Mouse (Mus musculus) kidney, adult 18-20 months (tissue): ENCODE results near the gene Kctd19.

Experiments used
- DNase-seq: peaks from one replicate; pipeline ENCODE4 v3.0.0; 2021

Kctd19 gene

DNA sequence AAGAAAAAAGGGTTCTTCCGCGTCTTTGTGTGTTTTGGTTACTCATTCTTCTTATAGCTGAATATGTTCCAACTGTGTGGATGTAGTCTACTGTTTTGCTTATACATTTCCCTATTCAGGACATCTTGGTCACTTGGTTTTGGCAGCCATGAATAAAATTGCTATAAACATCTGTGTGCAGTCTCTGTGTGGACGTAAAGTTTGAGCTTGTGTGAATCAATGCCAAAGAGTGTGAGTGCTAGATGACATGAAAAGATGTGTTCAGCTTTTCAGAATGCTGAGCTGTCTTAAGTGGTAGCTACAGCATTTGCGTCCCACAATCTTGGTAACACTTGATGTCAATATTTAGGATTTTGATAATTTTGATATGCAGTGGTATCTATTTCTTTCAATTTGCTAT lies 6.5 kb upstream of the Kctd19 start:
- DNase-seq, result no peak

DNA sequence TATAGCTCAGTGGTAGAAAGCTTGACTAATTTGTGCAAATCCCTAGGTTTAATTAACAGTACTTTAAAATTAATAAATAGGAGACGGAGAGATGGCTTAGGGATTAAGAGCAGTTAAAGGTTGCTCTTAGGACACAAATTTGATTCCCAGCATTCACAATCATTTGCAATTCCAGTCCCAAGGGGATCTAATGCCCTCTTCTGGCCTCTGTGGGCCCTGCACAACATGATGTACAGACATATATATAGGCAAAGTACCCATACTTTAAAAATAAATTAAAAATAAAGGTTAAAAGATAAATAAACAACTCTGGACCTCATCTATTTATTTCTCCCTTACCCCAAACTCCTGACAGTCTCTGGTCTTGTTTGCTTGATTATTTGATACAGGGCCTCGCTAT lies 5.7 kb upstream of the Kctd19 start:
- DNase-seq, result no peak

DNA sequence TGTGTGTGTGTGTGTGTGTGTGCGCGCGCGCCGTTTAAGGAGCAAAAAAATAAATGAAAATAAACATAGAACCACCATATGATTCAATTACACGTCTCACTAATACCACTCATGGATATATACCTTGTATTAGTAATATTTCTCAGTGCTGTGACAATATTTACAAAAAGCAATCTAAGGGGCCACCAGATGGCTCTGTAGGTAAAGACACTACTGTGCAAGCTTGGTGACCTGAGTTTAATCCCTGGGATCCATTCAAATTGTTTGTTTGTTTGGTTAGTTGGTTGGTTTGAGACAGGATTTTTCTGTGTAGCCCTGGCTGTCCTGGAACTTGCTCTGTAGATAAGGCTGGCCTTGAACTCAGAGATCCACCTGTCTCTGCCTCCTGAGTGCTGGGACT lies 3.4 kb downstream of the Kctd19 start:
- no peak for DNase-seq

DNA sequence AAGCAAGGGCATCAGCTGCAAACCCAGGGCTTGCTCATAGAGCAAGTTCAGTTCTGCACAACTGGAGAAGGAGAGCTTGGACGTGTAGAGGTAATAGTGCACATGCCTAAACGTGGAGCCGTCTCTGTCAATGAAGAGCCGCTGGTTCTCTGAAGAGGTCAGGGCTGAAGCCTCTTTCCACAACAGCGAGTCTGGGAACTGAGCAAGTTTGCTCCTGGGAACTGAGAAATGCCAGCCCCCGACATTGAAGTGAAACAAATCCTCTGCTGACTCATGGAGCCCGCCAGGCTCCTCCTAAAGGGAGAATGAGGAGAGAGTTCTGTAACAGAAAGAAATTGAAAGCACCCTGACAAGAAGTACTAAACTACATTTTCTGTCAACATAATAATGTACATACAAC lies 5.0 kb downstream of the Kctd19 start:
- DNase-seq, result no peak

DNA sequence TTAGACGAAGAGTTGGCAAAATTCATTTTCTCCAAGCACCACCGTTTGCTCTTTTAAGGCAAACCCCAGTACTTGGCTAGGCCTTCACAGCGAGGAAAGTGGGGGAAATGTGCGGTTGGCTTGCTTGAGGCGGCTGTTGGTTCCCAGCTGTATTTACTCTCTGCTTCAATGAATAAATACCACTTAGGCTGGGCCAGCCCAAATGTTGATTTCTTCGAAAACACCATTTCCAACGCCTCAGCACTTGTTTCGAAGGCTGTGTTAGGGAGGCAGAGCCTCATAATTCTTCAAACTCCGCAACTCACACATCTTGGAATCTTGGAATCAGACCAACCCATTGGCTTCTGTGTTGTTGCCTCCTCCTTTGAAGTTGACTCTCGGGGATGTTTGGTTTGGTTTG lies 6.9 kb downstream of the Kctd19 start:
- DNase-seq, result no peak

DNA sequence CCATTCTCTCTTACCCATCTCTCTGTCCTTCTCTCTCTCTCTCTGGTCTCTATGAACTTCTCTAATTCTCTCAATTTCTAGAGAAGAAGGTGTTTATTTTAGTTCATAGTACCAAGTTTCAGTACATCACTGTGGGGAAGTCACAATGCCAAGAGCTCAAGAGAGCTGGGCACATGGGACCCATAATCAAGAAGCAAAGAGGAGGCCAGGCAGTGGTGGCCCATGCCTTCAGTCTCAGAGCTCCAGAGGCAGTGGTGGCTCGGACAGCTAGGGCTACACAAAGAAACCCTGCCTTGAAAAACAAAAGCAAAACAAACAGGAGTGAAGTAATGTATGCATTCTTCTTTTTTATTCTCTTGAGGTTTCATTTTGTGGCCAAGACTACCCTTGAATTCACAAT lies 8.8 kb downstream of the Kctd19 start:
- no peak for DNase-seq

DNA sequence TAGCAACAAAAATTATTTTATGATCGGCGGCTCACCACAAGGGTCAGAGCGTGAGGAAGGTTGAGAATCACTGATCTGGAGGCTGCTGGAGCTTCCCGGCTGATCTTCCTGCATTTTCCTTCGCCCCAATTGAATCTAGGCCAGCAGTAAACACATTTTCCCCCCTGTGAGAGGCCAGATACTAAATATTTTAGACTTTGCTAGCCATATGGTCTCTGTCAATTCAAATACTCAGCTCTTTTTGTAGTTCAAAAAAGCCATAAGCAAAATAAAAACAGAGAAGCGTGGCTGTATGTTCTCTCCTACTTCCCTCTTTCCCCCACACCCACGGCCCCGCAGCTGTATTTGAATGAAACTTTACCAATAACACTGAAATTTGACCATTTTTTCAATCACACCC lies 9.8 kb downstream of the Kctd19 start:
- DNase-seq, result no peak

DNA sequence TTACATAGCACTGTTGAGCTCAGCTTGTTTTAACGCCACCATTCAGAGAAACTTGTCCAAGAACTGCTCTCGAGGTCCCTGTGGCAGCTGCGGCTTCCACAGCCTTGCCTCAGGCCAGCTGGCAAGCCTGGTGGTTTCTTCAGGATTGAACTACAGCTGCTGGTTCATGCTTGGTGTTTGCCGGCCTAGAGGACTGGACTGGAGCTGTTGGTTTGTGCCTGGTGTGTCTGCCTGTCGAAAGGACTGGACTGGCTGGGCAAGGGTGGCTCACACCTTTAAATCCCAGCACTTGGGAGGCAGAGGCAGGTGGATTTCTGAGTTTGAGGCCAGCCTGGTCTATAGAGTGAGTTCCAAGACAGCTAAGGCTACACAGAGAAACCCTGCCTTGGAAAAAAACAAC lies 13.3 kb downstream of the Kctd19 start:
- no peak for DNase-seq

DNA sequence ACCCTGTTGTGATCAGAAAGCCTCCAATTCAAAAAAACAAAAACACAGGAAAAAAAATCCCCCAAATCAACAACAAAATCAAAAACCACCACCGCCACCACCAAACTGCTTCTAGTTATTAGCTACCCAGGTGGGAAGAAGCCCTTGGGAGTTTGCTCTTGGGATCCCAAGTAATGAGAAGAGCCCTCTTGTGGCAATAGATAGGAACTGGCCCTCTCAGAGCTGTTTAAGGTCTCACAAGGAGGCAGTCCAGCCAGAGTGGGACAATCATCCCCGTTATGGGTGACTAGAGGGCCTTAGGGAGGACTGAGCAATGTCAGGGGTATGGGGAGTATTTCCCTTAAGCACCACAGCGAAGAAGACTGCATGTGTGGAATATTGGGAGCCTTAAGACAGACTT lies 15.6 kb downstream of the Kctd19 start:
- DNase-seq, result peak; percentile 59

DNA sequence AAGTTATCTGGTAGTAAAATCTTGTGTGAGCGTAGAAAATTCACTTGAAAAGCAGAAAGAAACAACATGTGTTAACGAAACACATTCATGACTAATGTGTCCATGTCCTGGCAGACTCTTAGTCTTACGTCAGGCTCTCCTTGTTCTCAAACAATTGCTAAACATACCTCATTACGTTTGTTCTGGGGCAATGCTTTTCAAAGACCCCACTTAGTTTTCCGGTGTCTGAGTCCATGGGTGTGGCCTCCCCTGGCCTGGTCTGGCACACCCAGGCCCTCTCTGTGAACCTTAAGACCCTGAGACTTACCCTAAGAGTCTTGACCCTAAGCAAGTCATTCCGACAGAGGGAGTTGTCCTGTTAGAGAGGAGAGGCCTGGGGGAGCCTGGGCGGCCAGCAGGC lies 19.4 kb downstream of the Kctd19 start:
- DNase-seq, result no peak

DNA sequence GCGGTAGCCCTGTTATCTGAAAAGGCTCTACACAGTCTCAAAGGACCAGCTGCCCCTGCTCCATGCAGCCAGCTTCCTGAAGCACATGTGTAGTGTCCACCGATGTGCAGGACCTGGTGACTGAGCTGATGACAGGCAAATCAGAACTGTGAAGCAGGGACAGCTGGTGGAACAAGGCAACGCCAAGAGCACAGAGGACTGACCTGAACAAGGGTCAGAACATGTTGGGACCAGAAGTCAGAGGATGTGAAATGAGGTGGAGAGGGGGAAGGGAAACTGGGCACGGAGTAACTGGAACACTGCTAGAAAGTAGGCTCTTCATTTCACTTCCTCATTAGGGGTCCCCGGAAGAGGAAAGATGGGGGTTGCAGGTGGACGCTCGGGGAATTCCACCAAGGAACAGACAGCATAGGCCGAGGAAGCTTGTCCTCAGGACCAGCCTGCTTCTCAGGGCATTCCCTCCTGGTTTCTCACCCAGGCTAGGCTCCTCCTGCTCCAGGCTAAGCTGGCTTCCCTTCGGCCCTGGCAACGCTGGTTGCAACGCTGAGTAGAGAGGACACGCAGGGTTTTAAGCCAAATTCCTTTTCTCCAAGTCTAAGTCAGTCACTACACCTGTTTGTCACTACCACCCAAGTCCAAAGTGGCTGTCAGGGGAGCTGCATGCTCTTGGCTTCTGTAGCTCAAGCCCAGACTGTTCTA lies 20.1 kb downstream of the Kctd19 start:
- DNase-seq, result no peak

DNA sequence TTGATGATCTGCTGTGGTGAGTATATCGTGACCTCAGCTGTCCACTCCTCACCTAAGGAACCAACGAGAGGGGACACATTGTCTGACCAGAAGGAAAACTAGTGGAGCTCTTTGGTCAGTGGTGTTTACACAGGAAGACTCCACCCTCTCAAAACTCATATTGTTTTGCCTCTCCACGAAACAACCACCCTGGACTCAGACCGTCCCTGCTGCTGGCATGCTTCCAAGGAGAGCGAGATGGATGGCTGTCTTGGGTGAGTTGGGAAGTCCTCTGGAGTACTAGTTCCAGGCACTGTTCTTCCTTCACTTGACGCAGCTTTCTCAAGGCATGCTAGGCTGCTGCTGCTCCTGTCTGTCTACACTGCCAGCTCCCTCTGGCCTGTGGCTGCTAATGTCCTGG lies 24.2 kb downstream of the Kctd19 start:
- DNase-seq, result no peak

DNA sequence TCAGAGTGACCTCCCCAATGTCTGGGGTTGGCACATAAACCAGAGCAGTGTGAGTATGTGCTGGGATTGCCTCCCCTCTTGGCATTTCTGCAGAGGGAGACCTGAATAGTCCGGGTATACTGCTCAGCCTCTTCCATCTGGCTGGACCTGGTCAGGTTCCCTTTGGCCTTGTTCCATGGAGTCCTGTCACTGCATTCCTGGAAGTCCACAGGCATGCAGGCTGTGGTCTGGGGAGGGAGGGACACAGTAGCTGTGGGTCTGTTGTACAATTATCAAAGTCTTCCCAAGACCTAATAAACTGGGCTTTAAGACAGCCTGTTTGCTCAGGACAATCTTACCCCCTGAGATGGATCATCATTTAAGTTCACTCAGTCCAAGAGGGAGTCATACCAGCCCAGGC lies 26.2 kb downstream of the Kctd19 start:
- peak; percentile 59 for DNase-seq

DNA sequence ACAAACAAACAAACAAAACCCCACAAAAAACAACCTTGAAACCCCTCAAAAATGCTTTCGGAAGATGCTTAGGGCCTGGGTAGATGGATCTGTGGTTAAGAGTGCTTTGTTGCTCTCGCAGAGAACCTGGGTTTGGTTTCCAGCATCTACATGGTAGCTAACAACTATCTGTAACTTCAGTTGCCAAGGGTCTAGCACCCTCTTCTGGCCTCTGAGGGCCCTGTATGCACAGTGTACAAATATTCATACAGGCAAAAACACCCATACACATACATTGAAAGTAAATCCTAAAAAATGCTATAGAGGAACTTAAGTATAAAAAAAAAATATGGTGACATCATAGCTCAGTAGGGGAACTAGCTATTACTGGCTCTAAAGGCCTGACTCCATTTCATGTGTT lies 29.2 kb downstream of the Kctd19 start:
- DNase-seq, result no peak

DNA sequence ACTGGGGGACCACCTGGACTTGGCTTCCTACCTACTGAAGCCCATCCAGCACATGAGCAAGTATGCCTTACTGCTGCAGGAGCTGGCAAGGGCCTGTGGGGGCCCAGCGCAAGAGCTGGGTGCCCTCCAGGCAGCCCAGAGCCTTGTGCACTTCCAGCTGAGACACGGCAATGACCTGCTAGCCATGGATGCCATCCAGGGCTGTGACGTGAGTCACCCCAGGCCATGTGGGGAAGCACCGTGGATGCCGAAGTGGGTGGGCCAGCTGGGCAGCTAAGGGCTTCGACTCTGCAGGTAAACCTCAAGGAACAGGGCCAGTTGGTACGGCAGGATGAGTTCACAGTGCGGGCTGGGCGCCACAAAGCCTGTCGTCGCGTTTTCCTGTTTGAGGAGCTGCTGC lies 33.0 kb downstream of the Kctd19 start:
- DNase-seq, result no peak

DNA sequence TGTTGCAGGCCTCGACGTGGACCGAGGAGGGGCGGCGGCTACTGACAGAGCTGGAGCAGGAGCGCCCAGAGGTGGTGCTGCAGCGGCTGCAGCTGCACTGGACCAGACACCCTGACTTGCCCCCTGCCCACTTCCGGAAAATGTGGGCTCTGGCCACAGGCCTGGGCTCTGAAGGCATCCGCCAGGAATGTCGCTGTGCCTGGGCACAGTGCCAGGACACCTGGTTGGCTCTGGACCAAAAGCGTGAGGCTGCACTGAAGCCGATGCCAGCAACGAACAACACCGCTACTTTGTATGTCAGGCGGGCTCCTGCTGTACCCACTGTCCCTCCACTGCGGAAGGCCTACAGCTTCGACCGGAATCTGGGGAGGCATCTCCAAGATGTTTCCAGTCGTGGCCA lies 34.6 kb downstream of the Kctd19 start:
- peak; percentile 79 for DNase-seq

DNA sequence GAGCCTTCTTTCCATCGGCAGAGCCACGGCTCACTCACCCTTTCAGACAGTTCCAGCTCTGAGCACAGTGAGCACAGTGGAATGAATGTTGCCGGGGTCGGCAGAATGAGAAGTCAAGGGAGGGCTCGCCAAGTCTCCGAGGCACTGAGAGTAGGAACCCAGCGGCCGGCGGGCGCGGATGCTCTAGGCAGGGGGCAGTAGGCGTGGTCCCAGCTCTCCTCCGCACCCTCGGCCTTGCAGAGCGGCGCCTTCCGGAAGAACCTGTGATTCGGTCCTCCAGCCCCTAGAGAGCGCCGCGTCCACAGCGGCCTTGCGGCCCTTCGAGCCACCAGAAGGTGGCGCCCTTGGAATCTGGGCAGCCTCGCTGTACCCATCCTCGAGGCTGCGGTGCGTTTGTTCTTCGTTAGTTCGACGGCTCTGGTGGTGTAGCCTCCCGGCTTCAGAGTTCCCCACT lies 38.8 kb downstream of the Kctd19 start:
- DNase-seq, result no peak

DNA sequence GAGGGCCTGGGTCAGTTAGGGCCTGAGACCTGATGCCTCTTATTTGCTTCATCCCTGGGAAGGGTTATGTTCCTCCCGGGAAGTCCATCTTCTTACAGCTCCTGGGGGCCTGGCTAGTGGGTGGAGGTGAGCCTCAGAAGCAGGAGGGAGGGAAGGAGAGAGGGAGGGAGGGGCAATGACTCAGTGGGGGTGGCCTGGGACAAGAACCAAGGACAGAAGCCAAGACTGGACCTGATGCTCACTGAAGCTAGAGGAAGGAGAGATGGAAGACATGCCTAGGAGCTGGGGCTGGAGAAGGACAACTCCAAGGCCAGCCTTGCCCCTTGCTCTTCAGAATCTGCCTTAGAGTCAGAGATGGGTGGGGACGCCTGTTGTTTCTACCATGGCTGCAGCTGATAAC lies 40.3 kb downstream of the Kctd19 start, which contains the start of gene Plekhg4:
Plekhg4 (plus strand) TSS at position 243 of the 400 bp plus-strand sequence.
- no peak for DNase-seq

DNA sequence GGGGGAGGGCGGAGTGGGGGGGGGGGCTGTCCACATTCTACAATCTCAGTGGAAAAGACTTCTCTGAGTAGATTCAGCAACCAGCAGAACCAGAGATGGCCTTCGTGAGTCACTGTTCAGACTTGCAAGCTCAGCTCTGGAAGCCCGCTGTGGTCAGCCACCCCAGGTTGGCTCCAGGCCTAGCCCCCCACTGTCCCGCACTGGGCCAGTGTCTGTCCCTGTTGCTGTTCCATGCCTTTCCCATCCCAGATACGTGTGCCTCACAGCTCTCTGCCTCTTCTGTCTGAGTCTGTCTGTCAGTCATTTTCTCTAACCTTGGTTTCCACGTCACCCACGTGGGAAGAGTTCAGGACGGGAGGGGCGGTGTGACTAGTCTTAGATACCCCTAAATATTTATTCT lies 40.8 kb downstream of the Kctd19 start:
- no peak for DNase-seq

DNA sequence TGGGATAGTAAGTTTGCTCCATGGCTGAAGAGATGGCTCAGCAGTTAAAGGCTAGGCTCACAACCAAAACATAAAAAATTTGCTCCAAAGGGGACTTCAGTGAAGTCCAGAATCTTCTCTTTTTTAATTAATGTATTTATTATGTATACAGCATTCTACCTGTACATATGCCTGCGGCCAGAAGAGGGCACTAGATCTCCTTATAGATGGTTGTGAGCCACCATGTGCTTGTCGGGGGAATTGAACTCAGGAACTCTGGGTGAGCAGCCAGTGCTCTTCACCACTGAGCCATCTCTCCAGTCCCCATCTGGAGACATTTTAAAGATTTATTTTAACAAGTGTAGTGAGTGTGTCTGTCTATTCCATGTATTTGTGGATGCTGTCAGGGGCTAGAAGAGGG lies 46.2 kb downstream of the Kctd19 start:
- DNase-seq, result no peak

DNA sequence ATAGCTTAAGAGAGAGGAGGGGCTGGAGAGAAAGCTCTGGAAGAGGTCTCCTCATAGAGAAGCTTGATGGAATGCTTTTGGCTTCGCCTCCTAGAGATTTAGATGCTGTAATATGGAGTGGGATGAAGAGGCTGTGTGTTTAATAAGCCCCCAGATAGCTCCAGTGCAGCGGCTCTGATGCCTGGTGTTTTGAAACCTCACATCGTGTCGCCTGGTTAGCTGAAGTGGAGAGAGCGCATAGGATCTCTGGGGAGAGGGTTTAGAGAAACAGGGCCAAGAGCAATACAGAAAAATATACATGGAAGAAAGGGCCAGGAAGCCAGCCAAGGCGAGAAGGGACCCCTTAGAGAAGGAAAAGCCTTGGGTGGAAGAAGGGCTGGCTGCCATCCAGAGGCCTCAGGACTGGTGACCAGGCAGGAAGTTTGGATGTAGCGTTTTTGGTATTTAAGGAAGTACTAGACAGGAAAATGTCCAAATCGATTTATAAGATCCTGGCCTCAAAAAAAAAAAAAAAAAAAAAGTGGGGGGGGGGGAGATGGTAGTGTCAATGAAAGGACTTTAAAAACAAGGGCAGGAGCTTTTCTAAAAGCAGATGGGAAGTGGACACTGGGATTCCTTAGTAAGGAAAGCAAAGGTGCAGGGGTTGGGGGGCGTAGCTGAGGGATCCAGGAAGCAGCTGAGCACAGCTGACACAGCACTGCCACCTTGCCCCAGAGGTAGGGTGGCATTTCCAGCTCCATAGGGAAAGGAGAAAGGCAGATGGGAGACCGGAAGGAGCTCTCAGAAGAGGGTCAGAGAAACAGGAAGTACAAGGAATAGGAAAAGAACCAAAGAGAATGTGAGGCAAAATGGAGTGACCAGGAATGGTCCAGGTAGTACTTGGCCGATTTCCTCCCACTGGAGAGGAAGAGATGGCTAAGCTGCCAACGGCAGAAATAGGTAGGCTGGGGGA lies 51.3 kb downstream of the Kctd19 start:
- DNase-seq, result no peak

DNA sequence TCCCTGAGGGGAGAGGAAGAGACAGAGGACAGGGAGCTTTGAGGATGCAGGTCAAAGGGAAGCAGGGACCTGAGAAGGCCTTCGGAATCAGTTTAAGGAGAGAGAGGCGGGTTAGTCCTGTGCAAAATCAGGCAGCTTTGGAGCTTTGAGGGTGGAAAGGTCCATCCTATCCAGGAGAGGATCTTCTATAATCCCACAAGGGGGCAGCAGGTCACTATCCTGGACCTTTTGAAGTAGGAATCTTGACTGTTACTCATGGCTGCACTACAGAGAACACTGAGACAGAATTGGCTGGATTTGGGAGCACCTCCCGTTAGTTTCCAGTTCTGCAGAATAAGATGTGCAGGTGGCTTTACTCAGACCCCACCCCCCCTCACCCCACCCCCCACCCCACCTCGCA lies 53.7 kb downstream of the Kctd19 start:
- no peak for DNase-seq

DNA sequence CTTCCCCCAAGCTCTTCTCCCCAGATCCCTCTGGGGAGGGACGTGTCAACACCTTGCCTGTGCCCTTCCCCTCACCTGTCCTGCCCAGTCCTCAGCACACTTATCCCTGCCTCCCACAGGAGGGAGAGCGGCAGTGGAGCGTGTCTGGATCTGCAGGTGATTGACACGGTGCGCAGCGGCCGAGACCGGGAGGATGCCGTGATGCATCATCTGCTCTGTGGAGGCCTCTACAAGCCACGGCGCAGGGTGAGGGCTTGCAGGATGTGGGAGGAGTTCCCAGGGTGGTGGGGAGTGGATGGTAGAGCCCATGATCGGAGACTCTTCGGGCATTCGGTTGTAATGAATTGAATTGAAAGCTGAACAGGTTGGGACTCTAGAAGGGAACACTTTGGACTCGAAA lies 54.1 kb downstream of the Kctd19 start:
- DNase-seq, result no peak

DNA sequence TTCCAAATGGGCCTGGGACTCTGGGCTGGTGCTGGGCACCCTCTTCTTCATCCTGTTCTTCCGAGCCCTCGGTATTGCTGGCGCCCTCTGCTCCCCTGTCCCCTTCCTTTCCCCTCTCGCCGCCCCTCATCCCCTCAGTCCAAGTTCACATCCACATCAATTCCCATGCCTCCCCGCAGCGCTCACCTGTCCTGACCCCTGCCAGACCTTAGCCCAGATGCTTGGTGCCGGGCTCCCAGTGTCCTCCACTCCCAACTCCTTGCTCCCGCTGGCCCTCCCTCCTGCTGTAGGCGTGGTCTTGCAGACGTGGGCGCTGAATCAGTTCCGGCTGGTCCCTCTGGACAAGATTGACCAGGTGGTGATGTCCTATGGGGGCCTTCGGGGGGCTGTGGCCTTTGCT lies 56.6 kb downstream of the Kctd19 start:
- DNase-seq, result no peak
